Mouse (Mus musculus) granulocyte monocyte progenitor cell, adult 5-6 weeks (primary cell): ENCODE measurements around the gene S100a5. TPM values are rescaled to one million over a fixed set of nuclear protein-coding genes. Genes with fewer than 3 reads are reported as not detected.

Source experiments
- ATAC-seq: replicated peaks from 2 replicates; pipeline ENCODE4 v1.8.0; 2016; ENCODE audit warnings: mild to moderate bottlenecking, moderate TSS enrichment, inconsistent platforms; ENCODE audit not compliant: poor library complexity, severe bottlenecking
- total RNA-seq, 2 experiments: library from RNA; stranded (forward) in 1 of 2; stranded (reverse) in 1 of 2; fragments of 200-712, 200-1000 nt in 1 of 2; fragments of >200 nt in 1 of 2; fragmentation: Nextera tagmentation in 1 of 2; gene quantifications; 2 replicates each; pipeline ENCODE4 v1.2.3; 2014 to 2017

The S100a5 gene
- not detected in 2 replicates for total RNA-seq (2014; fragmentation: Nextera tagmentation)
- total RNA-seq (2017) = not detected in 2 replicates

DNA sequence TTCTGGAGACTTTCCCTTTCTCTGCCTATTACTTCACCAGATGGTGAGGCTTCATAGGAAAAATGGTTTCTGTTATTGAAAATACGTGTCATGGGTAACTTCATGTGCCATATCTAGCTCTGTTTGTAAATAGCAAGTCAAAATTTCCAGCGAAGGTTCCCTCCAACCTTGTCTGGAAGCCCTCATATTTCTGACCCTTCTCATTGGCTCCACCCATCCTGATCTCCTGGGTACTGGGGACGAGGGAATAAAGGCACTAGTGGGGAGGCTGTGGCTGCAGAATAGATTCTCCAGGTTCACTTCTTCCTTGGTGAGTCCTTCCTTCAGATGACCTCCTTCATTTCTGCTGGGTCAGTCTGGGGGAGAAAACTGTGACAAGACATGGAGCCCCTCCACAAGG lies at the start of gene S100a5:
TSS of gene S100a5 (plus strand) at position 301 of the 400 bp plus-strand sequence.
- ATAC-seq = no peak

DNA sequence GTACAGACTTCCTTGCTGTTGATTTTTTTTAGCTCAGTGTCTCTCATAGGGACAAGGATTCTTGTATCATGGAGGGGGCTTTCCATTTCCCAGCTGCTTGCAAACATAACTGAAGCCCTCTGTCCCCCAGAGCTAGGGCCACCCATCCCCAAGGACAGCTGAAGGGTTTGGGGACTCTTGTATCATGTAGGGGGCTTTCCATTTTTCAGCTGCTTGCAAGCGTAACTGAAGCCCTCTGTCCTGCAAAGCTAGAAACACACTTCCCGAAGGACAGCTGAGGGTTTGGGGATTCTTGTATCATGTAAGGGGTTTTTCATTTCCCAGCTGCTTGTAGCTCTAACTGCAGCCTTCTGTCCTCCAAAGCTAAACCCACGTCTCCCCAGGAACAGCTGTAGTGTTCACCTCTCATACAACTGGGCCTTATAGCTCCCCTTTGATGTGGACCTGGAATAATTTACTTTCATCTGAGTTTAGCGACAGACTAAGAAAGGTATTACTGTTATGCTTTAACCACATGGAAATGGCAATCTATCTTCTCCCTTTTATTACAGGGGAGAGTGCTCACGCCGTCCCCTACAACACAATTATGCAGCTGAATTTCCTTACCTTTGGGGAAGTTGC lies 48.2 kb upstream of the S100a5 start, which contains the start of gene S100a3:
TSS of gene S100a3 (plus strand) at position 571 of the 621 bp plus-strand sequence.
- ATAC-seq = no peak

GRCm38 (mm10) chr3:90574691-90575090 lies 33.6 kb upstream of the S100a5 start:
- no peak for ATAC-seq

GRCm38 (mm10) chr3:90575320-90575719 lies 33.0 kb upstream of the S100a5 start:
- ATAC-seq = no peak

DNA sequence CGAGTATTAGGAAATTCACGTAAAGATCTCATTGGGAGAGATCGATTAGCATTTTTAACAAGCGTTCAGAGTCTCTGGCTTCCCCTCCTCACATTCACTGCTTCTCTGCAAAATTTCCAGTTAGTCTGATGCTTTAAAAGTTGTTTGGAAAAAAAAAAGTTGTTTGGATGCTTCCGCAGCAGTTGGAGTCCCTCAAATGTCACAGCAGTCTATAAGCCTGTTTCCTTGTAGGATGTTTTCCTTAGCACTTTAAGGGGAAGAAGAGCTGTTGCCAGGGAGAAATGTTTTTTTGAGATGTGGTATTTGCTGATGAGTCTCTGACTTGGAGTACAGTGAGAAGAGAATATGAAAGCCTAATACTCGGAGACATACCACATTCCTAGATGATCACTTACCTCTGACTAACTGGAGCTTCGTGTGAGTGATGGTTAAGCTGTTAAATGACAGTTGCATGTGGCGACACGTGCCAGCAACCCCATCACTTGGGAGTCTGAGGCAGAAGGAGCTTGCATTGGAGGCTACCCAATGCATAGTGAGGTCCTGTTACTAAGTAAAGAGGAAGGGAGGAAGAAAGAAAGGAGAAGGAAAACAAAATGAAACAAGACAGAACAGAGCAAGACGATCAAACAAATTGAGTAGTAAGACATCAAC lies 31.8 kb upstream of the S100a5 start:
- no peak for ATAC-seq

DNA sequence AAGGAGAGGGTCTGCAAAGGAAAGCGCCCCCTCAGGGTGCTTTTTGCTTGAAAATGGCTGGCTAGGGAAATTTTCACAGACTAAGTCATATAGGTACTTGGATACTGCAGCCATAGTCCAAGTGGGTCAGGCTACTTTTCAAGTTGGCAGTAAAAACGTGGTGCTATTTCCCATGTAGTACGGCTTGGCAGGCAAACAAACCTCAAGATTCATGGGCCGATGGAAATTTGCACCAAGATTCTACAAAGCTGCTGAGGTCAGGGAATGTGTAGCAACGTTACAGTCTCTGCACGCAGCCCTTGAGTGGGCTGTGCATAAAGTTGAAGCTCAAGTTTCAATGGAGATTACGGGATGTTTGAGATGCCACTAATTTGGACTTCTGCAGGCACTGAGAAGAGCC lies 28.9 kb upstream of the S100a5 start:
- no peak for ATAC-seq

DNA sequence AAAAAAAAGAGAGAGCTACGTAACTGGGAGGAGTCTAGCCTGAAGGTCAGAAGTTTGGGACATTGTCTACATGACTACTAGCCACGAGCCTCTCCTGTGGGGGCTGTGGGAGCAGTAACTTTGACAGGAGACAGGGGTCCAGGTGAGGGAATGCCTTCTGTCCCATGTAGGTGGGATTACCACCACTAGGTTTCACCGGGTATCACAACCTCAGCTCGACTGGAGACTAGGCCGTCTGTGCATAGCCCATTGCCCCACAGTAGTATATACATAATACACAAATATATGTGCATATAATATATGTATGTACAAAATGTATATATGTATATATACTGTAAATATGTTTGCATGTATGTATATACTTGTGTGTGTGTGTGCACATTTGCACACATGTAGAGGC lies 27.2 kb upstream of the S100a5 start:
- ATAC-seq = no peak

DNA sequence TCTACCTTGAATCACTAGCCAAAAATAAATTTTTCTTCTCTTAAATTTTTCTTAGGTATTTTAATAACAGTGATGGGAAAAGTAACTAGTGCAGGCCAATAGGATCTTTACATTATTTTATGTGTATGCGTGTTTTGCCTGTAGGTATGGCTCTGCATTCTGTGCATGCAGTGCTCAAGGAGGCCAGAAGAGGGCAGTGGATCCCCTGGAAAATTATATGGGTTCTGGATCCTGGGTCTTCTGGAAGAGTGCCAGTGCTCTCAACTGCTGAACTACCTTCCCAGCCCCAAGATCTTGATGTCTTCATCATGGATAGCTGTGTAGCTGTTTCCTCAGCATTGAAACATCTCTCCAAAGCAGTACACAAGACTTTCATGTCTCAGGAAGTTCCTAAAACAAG lies 26.2 kb upstream of the S100a5 start:
- ATAC-seq = no peak

DNA sequence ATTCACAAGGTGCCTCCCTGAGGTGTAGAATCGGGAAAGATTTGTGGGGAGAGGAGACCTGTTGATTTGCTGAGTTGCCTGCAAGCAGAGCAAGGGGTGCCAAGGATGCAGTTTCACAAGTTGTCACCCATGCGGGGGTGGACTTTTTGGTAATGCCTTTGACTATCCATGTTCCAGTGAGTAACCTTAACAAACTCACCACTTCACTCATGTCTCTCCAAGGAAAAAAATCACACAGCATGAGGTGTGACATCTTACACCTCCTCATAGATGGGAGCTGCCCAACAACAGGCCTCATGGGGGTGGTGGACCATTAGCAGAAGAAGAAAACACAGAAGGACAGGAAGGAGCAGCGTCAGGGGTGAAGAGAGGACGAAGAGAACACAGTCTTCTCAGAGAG lies 25.8 kb upstream of the S100a5 start:
- no peak for ATAC-seq

GRCm38 (mm10) chr3:90583893-90584292 lies 24.4 kb upstream of the S100a5 start:
- ATAC-seq = no peak

DNA sequence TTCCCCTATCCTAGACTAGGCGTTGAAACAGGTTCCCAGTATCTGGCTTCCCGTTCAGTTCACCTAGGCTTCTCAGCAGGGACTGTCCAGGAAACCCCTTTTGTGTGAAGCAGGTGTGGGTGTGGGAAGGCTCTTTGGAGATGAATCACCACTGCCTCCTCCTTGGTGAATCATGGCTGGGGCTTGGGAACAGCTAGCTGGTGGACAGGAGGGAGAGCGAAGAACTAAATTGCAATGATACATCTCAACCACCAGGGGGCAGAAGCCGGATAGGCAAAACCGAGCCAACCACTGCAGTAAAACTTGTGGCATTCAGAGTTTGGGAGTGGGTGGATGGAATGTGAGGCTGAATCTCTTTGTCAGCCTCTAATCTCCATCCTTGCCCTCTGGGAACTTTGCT lies 22.7 kb upstream of the S100a5 start:
- peak; percentile 33; the same call in 1 of the 2 replicates for ATAC-seq

DNA sequence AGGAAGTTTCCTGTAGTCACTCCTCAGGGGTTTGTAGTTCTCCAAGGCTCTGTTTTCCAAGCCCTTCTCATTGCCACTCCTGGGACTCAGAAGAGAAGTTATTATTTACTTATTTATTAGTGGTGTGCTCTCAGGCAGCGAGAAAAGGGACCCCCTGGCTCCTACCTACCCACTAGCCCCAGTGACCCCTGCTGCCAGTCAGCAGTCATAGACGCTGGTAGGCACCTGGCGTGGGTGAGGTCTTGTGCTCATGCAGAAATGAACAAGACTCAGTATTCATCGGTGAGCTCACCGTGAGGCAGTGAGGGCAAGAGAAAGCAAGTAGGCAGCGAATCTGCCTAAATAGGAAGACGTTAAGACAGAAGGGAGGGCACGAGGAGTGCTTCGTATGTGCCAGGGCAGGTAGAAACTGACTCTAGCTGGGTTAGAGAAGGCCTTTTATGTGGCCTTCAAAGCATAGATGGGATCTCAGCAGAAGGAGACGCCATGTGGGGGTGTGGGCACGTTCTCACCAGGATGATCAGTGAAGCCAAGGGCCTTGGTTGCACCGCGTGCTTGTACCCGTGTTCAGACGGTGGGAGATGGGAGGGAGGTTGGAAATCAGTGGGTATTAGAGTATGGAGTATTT lies 22.2 kb upstream of the S100a5 start:
- no peak for ATAC-seq

- peak; percentile 82 for ATAC-seq
Observed at GRCm38 (mm10) chr3:90586906-90587305, 21.4 kb upstream of the S100a5 start.

- 0 out of 2 replicates have a peak, but pooled peaks have one; percentile 5 for ATAC-seq
Observed at GRCm38 (mm10) chr3:90587361-90588101, 20.8 kb upstream of the S100a5 start.

- peak; percentile 58 for ATAC-seq
Observed at GRCm38 (mm10) chr3:90589390-90589789, 18.9 kb upstream of the S100a5 start.

DNA sequence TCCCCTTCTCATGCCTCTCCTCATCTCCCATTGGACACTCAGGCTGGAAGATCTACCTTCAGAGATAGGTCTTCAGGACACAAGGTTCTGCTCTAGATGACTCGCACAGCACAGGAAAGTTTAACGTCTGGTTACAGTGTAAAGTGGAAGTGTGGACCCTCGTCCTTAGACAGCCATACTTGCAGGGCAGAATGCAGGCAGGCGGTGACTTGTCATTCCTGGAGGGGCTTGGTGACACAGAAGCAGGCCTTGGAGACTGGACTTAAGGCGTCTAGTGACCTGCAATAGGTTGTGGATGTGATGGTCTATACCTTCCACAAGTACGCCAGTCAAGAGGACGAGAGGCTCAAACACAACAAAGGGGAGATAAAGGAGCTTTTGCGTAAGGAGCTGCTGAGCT lies 18.4 kb upstream of the S100a5 start, which contains the start of gene S100a2:
TSS of gene S100a2 (plus strand) at position 301 of the 400 bp plus-strand sequence.
- no peak for ATAC-seq

GRCm38 (mm10) chr3:90594466-90594865 lies 13.9 kb upstream of the S100a5 start:
- no peak for ATAC-seq

- no peak for ATAC-seq
Observed at GRCm38 (mm10) chr3:90595556-90595955, 12.8 kb upstream of the S100a5 start.

- ATAC-seq = no peak
Observed at GRCm38 (mm10) chr3:90596810-90597209, 11.5 kb upstream of the S100a5 start.

DNA sequence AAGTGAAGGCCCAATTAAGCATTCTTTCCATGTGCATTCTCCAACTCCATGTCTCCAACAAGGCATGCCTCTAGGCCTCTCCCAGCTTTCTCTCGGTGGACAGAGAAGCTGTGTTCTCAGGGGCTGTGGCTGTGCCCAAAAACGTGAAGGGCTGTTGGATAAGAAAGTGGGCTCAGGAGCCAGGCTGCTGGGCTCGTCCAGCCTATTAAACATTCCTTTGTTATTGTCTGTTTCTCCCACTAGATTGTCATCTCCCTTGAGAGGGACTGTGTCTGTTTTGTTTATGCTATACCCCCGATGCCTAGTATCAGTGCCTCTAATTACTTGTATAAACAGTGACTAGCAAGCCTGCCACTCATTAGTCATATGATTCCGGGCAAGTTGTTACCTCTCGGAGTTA lies 10.6 kb upstream of the S100a5 start:
- no peak for ATAC-seq

DNA sequence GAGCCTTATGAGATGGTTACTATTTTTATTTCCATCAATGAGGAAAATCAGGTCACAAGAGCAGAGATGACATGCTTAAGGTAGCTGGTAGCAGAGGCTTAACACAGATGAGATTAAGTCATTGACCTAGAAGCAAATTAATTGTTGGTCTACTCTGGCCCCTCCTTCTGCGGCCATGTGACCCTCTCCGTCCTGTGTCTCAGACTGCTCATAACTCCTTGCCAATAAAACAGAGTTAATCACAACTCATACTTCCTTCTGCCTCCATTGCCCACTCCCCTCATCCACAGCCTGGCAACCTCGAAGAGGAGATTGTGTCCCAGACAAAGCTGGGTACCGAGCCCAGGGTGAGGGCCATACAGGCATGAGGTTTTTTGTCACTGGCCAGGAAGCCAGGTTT lies 10.1 kb upstream of the S100a5 start:
- ATAC-seq = peak; percentile 53; the same call in 1 of the 2 replicates
